Mouse (Mus musculus): ENCODE data around the gene Gemin7.
A peak's percentile ranks its signal among the peaks of the same experiment; 100 is the strongest.

GRCm38 (mm10) chr7:19589917-19590316 lies 12.5 kb upstream of the Gemin7 start:
- peak; percentile 91 for TF ChIP-seq CTCF (IDR thresholded peaks at IDR 0.05; ENCODE audit: low read depth)
- TF ChIP-seq EP300 (optimal IDR thresholded peaks at IDR 0.05) = no peak
